Mouse (Mus musculus) midbrain, embryonic 11.5 days (tissue): ENCODE results near the gene Myt1l. TPM values are rescaled to one million over a fixed set of nuclear protein-coding genes. Genes with fewer than 3 reads are reported as not detected.
A peak's percentile ranks its signal among the peaks of the same experiment; 100 is the strongest.

Experiments used
- ATAC-seq: fragments of 200-750 bp; cut with Nextera tagmentation; 2 replicates; pipeline ENCODE4 v1.8.0; 2017; ENCODE audit warnings: moderate TSS enrichment, moderate library complexity; ENCODE audit not compliant: low FRiP score
- DNase-seq: peaks from one replicate; pipeline ENCODE4 v3.0.0; 2015; ENCODE audit warnings: low spot score; ENCODE audit errors: missing footprints
- H3K27ac ChIP-seq: fragments of 300-500 bp; sonication (generic); 2 replicates; pipeline ENCODE4 v1.5.1; 2014; ENCODE audit warnings: low read depth, low read length
- H3K27me3 ChIP-seq: fragments of 300-500 bp; sonication (generic); 2 replicates; pipeline ENCODE4 v1.6.1; 2014; ENCODE audit warnings: mild to moderate bottlenecking, low read length, moderate library complexity, mixed read lengths; ENCODE audit not compliant: control insufficient read depth, insufficient read depth
- H3K36me3 ChIP-seq: fragments of 300-500 bp; sonication (generic); 2 replicates; pipeline ENCODE4 v1.6.1; 2014; ENCODE audit warnings: mild to moderate bottlenecking, low read length, moderate library complexity, mixed read lengths; ENCODE audit not compliant: control insufficient read depth, insufficient read depth
- H3K4me1 ChIP-seq: fragments of 300-500 bp; sonication (generic); 2 replicates; pipeline ENCODE4 v1.6.1; 2014; ENCODE audit warnings: low read length; ENCODE audit not compliant: control insufficient read depth, insufficient read depth
- H3K4me2 ChIP-seq: fragments of 300-500 bp; sonication (generic); 2 replicates; pipeline ENCODE4 v1.6.1; 2014; ENCODE audit warnings: mild to moderate bottlenecking, moderate library complexity
- H3K4me3 ChIP-seq: fragments of 300-500 bp; sonication (generic); 2 replicates; pipeline ENCODE4 v1.5.1; 2014; ENCODE audit warnings: low read depth, low read length
- H3K9ac ChIP-seq: fragments of 300-500 bp; sonication (generic); 2 replicates; pipeline ENCODE4 v1.6.1; 2014; ENCODE audit warnings: low read length
- H3K9me3 ChIP-seq: fragments of 300-500 bp; sonication (generic); 2 replicates; pipeline ENCODE4 v1.6.1; 2016; ENCODE audit warnings: low read length; ENCODE audit not compliant: control insufficient read depth
- WGBS: fragments of 180-500 bp; shearing (Covaris S2); extraction: QIAGEN DNeasy Blood & Tissue Kit; methylation state at CpG from one replicate; pipeline ENCODE4 v1.1.7; 2014; 5-methylcytosine and 5-hydroxymethylcytosine counted together
- polyA plus RNA-seq: library from polyadenylated mRNA; unstranded; fragments of >200 nt; fragmentation: Nextera tagmentation; extraction: Ambion mirVana; gene quantifications from 2 replicates; pipeline ENCODE4 v1.2.1, GENCODE M21; 2014

Myt1l gene
- polyA plus RNA-seq, 1 experiment from 2014 or later = 13.3 TPM

- no peaks in the 10 kb centered on the region for H3K4me1 ChIP-seq
- H3K4me3 ChIP-seq = no peak overlapping the region
- no peak overlapping the region for H3K27ac ChIP-seq
- H3K4me2 ChIP-seq = no peak overlapping the region
- H3K9me3 ChIP-seq = no peaks in the 10 kb centered on the region
- ATAC-seq = no peak
- no peaks in the 10 kb centered on the region for H3K36me3 ChIP-seq
- no peak for DNase-seq
- no peaks in the 10 kb centered on the region for H3K27me3 ChIP-seq
- WGBS = 80% methylated on average over 3 of the region's 3 CpGs
- H3K9ac ChIP-seq = no peak overlapping the region
These were observed 128.9 kb downstream of the Myt1l start for GRCm38 (mm10) chr12:29657061-29657460.

- DNase-seq = no peak
- H3K27ac ChIP-seq = no peak overlapping the region
- H3K4me1 ChIP-seq = no peaks in the 10 kb centered on the region
- no peak overlapping the region for H3K4me2 ChIP-seq
- H3K36me3 ChIP-seq = no peaks in the 10 kb centered on the region
- no peak overlapping the region for H3K4me3 ChIP-seq
- no peak for ATAC-seq
- WGBS = 82% methylated on average over 2 of the region's 2 CpGs
- H3K9me3 ChIP-seq = no peaks in the 10 kb centered on the region
- no peak overlapping the region for H3K9ac ChIP-seq
- H3K27me3 ChIP-seq = no peaks in the 10 kb centered on the region
These were observed 129.7 kb downstream of the Myt1l start for GRCm38 (mm10) chr12:29657870-29658269.

- no peaks in the 10 kb centered on the region; the same call in 1 of the 2 replicates for H3K9me3 ChIP-seq
- no peaks in the 10 kb centered on the region for H3K4me1 ChIP-seq
- no peak overlapping the region for H3K4me2 ChIP-seq
- H3K4me3 ChIP-seq = no peak overlapping the region
- no peaks in the 10 kb centered on the region for H3K27me3 ChIP-seq
- no peak overlapping the region for H3K27ac ChIP-seq
- WGBS = 81% methylated on average over 7 of the region's 7 CpGs
- no peak overlapping the region for H3K9ac ChIP-seq
- no peak for DNase-seq
- no peak for ATAC-seq
- H3K36me3 ChIP-seq = no peaks in the 10 kb centered on the region
These were observed 143.8 kb downstream of the Myt1l start for GRCm38 (mm10) chr12:29671984-29672383.

GRCm38 (mm10) chr12:29675594-29676362, 147.6 kb downstream of the Myt1l start:
- Histone ChIP-seq H3K4me2 (no peak overlapping the region), H3K9me3 (no peaks in the 10 kb centered on the region), H3K27me3 (no peaks in the 10 kb centered on the region), H3K4me3 (no peak overlapping the region), H3K36me3 (no peaks in the 10 kb centered on the region), H3K27ac (no peak overlapping the region), H3K9ac (no peak overlapping the region), H3K4me1 (no peaks in the 10 kb centered on the region)
- ATAC-seq (peak; percentile 62), DNase-seq (peak; percentile 87)
- WGBS = 49% methylated on average over 14 of the region's 14 CpGs

GRCm38 (mm10) chr12:29682384-29682783, 154.2 kb downstream of the Myt1l start:
- H3K36me3 ChIP-seq = no peaks in the 10 kb centered on the region
- H3K9me3 ChIP-seq = no peaks in the 10 kb centered on the region
- H3K9ac ChIP-seq = no peak overlapping the region
- DNase-seq = no peak
- no peak for ATAC-seq
- H3K4me2 ChIP-seq = no peak overlapping the region
- WGBS = 89% methylated on average over 8 of the region's 8 CpGs
- no peaks in the 10 kb centered on the region for H3K27me3 ChIP-seq
- no peaks in the 10 kb centered on the region for H3K4me1 ChIP-seq
- H3K27ac ChIP-seq = no peak overlapping the region
- no peak overlapping the region for H3K4me3 ChIP-seq

DNA sequence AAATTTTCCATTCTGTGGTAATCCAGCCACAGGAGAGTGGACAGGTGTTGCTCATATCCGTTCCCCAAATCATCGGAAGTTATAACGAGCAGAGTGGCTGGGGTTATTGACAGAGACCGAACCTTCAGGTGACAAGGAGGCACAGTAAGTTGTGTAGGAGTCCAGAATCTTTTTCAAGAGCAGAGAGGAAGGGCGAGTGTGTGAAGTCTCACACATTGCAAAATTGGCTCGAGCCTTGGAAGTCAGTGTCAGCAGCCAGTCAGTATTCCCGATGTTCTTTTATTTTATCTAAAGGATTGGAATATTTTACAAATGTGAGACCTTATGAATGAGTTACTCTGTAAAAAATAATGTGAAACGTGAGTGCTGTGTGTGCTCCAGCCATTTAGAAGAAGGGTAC, 154.8 kb downstream of the Myt1l start:
- no peaks in the 10 kb centered on the region for H3K4me1 ChIP-seq
- H3K4me3 ChIP-seq = no peak overlapping the region
- no peaks in the 10 kb centered on the region for H3K27me3 ChIP-seq
- 92% methylated on average over 8 of the region's 8 CpGs for WGBS
- no peaks in the 10 kb centered on the region for H3K9me3 ChIP-seq
- no peak for DNase-seq
- H3K27ac ChIP-seq = no peak overlapping the region
- no peaks in the 10 kb centered on the region for H3K36me3 ChIP-seq
- ATAC-seq = no peak
- H3K9ac ChIP-seq = no peak overlapping the region
- H3K4me2 ChIP-seq = no peak overlapping the region

GRCm38 (mm10) chr12:29686241-29686640, 158.1 kb downstream of the Myt1l start:
- no peak overlapping the region for H3K4me2 ChIP-seq
- no peaks in the 10 kb centered on the region for H3K36me3 ChIP-seq
- no peaks in the 10 kb centered on the region for H3K9me3 ChIP-seq
- WGBS = 73% methylated on average over 8 of the region's 8 CpGs
- H3K27ac ChIP-seq = no peak overlapping the region
- ATAC-seq (no peak), DNase-seq (no peak)
- no peak overlapping the region for H3K9ac ChIP-seq
- H3K4me3 ChIP-seq = no peak overlapping the region
- H3K27me3 ChIP-seq = no peaks in the 10 kb centered on the region
- 0 out of 2 replicates have a peak, but pooled peaks cover 2% of the 10 kb centered on the region for H3K4me1 ChIP-seq

DNA sequence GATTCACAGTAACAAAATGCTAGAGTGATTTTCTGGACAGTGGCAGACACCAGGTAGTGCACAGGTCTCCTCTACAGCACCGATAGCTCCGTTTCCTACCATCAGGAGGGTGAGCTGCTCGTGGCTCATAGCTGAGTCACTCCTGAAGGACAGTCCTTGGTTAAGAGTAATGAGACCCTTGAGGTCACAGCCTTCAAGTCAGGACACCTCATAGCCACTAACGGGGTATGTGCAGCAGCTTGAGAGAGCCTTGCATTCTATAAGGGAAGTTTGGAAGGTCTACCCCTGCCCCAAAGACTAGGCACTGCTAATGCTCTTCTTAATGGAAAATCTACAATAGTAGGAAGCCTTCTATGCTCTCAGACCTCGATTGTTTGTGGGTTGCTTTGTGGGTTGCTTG, 163.4 kb downstream of the Myt1l start:
- Histone ChIP-seq H3K36me3 (no peaks in the 10 kb centered on the region), H3K27me3 (peaks cover 3% of the 10 kb centered on the region; the same call in 1 of the 2 replicates), H3K27ac (no peak overlapping the region), H3K9ac (no peak overlapping the region), H3K4me3 (no peak overlapping the region), H3K9me3 (no peaks in the 10 kb centered on the region), H3K4me1 (0 out of 2 replicates have a peak, but pooled peaks cover 2% of the 10 kb centered on the region), H3K4me2 (no peak overlapping the region)
- ATAC-seq = no peak
- 77% methylated on average over 5 of the region's 5 CpGs for WGBS
- no peak for DNase-seq

DNA sequence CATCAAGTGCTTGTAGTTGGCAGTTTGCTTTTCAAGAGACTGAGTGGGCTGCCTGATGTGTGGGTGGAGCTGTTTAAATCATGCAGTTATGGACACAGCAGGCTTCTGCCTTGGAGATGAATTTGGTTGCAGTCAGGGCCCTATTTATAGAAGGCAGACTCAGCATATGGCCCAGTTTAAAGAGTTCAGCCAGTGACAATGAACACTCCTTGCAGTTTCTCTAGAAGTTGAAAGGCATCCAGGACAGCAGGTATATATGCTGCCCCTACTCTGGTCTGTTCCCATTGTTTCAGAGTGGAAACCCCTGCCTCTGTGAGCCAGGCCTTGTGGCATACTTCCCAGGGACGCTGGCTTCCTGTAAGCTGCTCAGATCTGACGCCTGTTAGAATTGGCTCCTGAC, 167.0 kb downstream of the Myt1l start:
- no peak overlapping the region for H3K27ac ChIP-seq
- WGBS = 53% methylated on average over 2 of the region's 2 CpGs
- peaks cover 6% of the 10 kb centered on the region; the same call in 1 of the 2 replicates for H3K27me3 ChIP-seq
- peaks cover 26% of the 10 kb centered on the region for H3K4me1 ChIP-seq
- H3K9me3 ChIP-seq = no peaks in the 10 kb centered on the region
- no peak overlapping the region for H3K4me2 ChIP-seq
- H3K36me3 ChIP-seq = no peaks in the 10 kb centered on the region
- H3K4me3 ChIP-seq = no peak overlapping the region
- no peak overlapping the region for H3K9ac ChIP-seq
- ATAC-seq (no peak), DNase-seq (no peak)
